Mouse (Mus musculus): ENCODE measurements around the gene 9230102O04Rik. TPM values are rescaled to one million over a fixed set of nuclear protein-coding genes. Genes with fewer than 3 reads are reported as not detected.

Gene 9230102O04Rik
- total and polyA plus RNA-seq, 3 experiments, result 0.17 TPM; not detected in 2

DNA sequence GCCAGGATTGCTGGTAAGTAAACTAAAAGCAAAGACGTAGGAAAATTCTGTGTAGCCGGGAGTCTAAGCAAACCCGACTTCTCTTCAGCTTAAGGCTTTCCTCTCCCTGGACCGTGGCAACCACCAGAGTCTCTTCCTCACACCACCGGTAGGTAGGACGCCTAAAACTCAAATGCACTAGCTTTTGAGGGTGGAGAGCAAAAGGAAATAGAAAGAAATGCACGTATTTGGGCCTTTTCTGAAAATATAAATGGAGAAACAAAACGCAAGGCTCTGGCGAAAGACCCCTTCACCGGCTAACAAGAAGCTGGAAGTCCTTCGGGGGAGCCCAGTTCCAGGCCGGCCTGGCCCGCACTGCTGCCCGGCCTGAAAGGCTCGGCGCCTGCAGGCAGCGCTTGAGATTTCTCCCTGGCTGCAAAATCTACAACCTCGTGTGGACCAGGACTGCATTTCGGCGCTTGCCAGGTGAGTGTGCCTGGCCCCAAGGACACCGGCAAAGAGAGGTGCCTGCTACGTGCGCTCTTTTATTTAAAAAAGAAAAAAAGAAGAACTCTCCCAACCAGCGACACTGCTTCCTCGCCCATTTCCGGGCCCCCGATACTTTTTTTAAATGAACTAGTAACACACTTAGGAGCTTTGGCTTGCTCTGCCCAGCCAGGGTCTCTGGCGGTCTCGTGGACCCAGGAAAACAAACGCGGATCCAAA is 12.6 kb downstream of the 9230102O04Rik start:
- H3K9me3 ChIP-seq (replicated peaks; ENCODE audit: low read length), result peaks cover 3% of the 10 kb centered on the region
- dilution Hi-C loops (cut with MboI; ENCODE audit: extremely low pct_ligation_motif_present, extremely low pct_unique_long_range_greater_than_20kb, low sequenced_read_pairs), result no loop called here
- no peaks in the 10 kb centered on the region for H3K27me3 ChIP-seq (replicated peaks)
- TF ChIP-seq ELF1 (IDR thresholded peaks at IDR 0.05; ENCODE audit: low read depth, low read length) (no peak), RAD21 (IDR thresholded peaks at IDR 0.05; ENCODE audit: low read depth, low read length) (no peak), MEF2A (IDR thresholded peaks at IDR 0.05; ENCODE audit: borderline replicate concordance, low read depth, low read length) (no peak), NRF1 (IDR thresholded peaks at IDR 0.05; ENCODE audit: low read depth, low read length) (no peak), USF2 (conservative IDR thresholded peaks at IDR 0.05; ENCODE audit: low read depth, low read length) (no peak), EP300 (IDR thresholded peaks at IDR 0.05; ENCODE audit: low read length) (no peak)
- in situ Hi-C loops (cut with MboI; ENCODE audit: low pct_ligation_motif_present, low pct_unique_long_range_greater_than_20kb, low sequenced_read_pairs), result loop anchor here (25.0 kb wide), 1 partner anchor 414 kb away; no protein-coding TSS in a partner anchor
- no peak overlapping the region for H3K27ac ChIP-seq (ENCODE audit: insufficient read depth, low read depth)
- H3K4me3 ChIP-seq (replicated peaks in 1 of 3; ENCODE audit: low read depth in 2 of 3, low read length in 2 of 3, poor library complexity in 1 of 3), result no peak overlapping the region
- H3K36me3 ChIP-seq (replicated peaks in 1 of 2; ENCODE audit: control insufficient read depth in 1 of 2, insufficient read depth in 1 of 2, low read length in 1 of 2), result peaks cover 0 to 3% of the 10 kb centered on the region in 2 experiments
- no peaks in the 10 kb centered on the region for H3K79me2 ChIP-seq (replicated peaks; ENCODE audit: control insufficient read depth, extremely low read depth, insufficient read depth, poor library complexity, severe bottlenecking)
- DNase-seq (ENCODE audit: extremely low read depth), result no peak
- peaks cover 0 to 13% of the 10 kb centered on the region in 2 experiments; a peak in 2 of 4 replicates for H3K4me1 ChIP-seq (ENCODE audit: control insufficient read depth in 1 of 2, insufficient read depth in 2 of 2)
- H3K9ac ChIP-seq (ENCODE audit: insufficient read depth, low read depth), result no peak overlapping the region
- no peak overlapping the region for H3K4me2 ChIP-seq (ENCODE audit: insufficient read depth, low read depth, poor library complexity, severe bottlenecking)

DNA sequence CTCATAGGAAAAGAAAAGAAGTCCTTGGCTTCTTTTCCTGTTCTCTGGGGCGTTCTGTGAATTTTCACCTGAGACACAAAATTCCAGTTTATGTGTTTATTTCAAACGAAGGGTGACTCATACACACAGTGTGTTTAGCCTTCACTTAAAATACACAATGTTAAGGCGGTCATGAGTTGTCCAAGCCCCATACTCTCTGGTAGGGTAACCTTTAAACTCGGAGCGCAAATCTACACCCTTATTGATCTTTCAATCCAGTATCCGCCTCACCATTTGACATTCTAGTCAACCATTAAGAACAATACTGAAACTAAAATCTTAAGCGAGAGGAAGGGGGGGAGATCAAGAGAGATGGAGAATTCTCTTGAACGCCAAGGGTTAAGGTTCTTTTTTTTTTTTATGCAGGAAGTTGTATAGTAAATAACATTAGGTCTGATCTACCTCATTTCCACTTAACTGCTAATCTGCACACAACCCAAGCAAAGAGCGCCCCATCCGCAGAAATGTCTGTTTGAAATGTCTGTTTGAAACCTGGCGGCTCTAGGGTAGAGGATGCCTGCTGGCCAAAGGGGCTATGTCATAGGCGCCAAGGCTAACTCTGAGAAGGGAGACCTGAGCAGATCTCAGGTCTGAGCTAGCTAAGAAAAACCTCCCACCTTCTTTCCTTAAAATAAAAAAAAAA is 13.5 kb downstream of the 9230102O04Rik start:
- Histone ChIP-seq H3K4me1 (ENCODE audit: control insufficient read depth in 1 of 2, insufficient read depth in 2 of 2) (peaks cover 4 to 23% of the 10 kb centered on the region in 2 experiments; a peak in 3 of 4 replicates), H3K36me3 (replicated peaks in 1 of 2; ENCODE audit: control insufficient read depth in 1 of 2, insufficient read depth in 1 of 2, low read length in 1 of 2) (peaks cover 0 to 3% of the 10 kb centered on the region in 2 experiments), H3K9me3 (replicated peaks; ENCODE audit: low read length) (peaks cover 3% of the 10 kb centered on the region), H3K9ac (ENCODE audit: insufficient read depth, low read depth) (no peak overlapping the region), H3K4me2 (ENCODE audit: insufficient read depth, low read depth, poor library complexity, severe bottlenecking) (no peak overlapping the region), H3K79me2 (replicated peaks; ENCODE audit: control insufficient read depth, extremely low read depth, insufficient read depth, poor library complexity, severe bottlenecking) (no peaks in the 10 kb centered on the region), H3K27ac (ENCODE audit: insufficient read depth, low read depth) (no peak overlapping the region), H3K27me3 (replicated peaks) (no peaks in the 10 kb centered on the region), H3K4me3 (replicated peaks in 1 of 3; ENCODE audit: low read depth in 2 of 3, low read length in 2 of 3, poor library complexity in 1 of 3) (no peak overlapping the region)
- in situ Hi-C loops (cut with MboI; ENCODE audit: low pct_ligation_motif_present, low pct_unique_long_range_greater_than_20kb, low sequenced_read_pairs) (loop anchor here (25.0 kb wide), 1 partner anchor 414 kb away; no protein-coding TSS in a partner anchor), dilution Hi-C loops (cut with MboI; ENCODE audit: extremely low pct_ligation_motif_present, extremely low pct_unique_long_range_greater_than_20kb, low sequenced_read_pairs) (no loop called here)
- no peak for TF ChIP-seq MAZ (IDR thresholded peaks at IDR 0.05; ENCODE audit: low read depth, low read length)
- TF ChIP-seq ZC3H11A (IDR thresholded peaks at IDR 0.05; ENCODE audit: low read depth, low read length), result no peak
- no peak for TF ChIP-seq RAD21 (IDR thresholded peaks at IDR 0.05; ENCODE audit: low read depth, low read length)
- no peak for TF ChIP-seq TBP (conservative IDR thresholded peaks at IDR 0.05; ENCODE audit: low read depth, low read length)
- TF ChIP-seq KAT2A (IDR thresholded peaks at IDR 0.05; ENCODE audit: insufficient replicate concordance, low read length), result no peak
- no peak for TF ChIP-seq HCFC1 (IDR thresholded peaks at IDR 0.05; ENCODE audit: low read depth, low read length)
- TF ChIP-seq ZKSCAN1 (IDR thresholded peaks at IDR 0.05; ENCODE audit: borderline replicate concordance, low read depth, low read length), result no peak
- TF ChIP-seq MYC (IDR thresholded peaks at IDR 0.05; ENCODE audit: low read depth, low read length), result no peak
- TF ChIP-seq POLR2AphosphoS2 (IDR thresholded peaks at IDR 0.05; ENCODE audit: low read depth, low read length), result no peak
- TF ChIP-seq BHLHE40 (IDR thresholded peaks at IDR 0.05; ENCODE audit: low read depth, low read length), result no peak
- no peak for TF ChIP-seq EP300 (IDR thresholded peaks at IDR 0.05; ENCODE audit: low read length)
- TF ChIP-seq SIN3A (IDR thresholded peaks at IDR 0.05; ENCODE audit: low read length), result no peak
- no peak for TF ChIP-seq SMC3 (IDR thresholded peaks at IDR 0.05; ENCODE audit: low read depth, low read length)
- TF ChIP-seq GABPA (IDR thresholded peaks at IDR 0.05; ENCODE audit: insufficient replicate concordance, low read depth, low read length), result no peak
- no peak for TF ChIP-seq IRF4 (IDR thresholded peaks at IDR 0.05; ENCODE audit: low read depth, low read length)
- TF ChIP-seq E2F4 (IDR thresholded peaks at IDR 0.05; ENCODE audit: insufficient replicate concordance, low read depth, low read length), result no peak
- TF ChIP-seq CHD1 (IDR thresholded peaks at IDR 0.05; ENCODE audit: low read depth, low read length), result no peak
- TF ChIP-seq ELF1 (IDR thresholded peaks at IDR 0.05; ENCODE audit: low read depth, low read length), result no peak
- no peak for TF ChIP-seq USF2 (conservative IDR thresholded peaks at IDR 0.05; ENCODE audit: low read depth, low read length)
- no peak for TF ChIP-seq NRF1 (IDR thresholded peaks at IDR 0.05; ENCODE audit: low read depth, low read length)
- DNase-seq (ENCODE audit: extremely low read depth), result no peak
